Mouse (Mus musculus) monocyte, adult 5-6 weeks (primary cell): ENCODE measurements around the gene Pepd. TPM values are rescaled to one million over a fixed set of nuclear protein-coding genes. Genes with fewer than 3 reads are reported as not detected.
A peak's percentile ranks its signal among the peaks of the same experiment; 100 is the strongest.

ENCODE experiments used
- ATAC-seq: fragments of 153-309, 156-312 bp; replicated peaks from 2 replicates; pipeline ENCODE4 v1.8.0; 2017; ENCODE audit warnings: mild to moderate bottlenecking; ENCODE audit not compliant: low TSS enrichment, insufficient number of reproducible peaks, severe bottlenecking, poor library complexity, low FRiP score
- total RNA-seq: library from RNA; stranded (forward); fragments of 200-1000, 200-491, 200-594 nt; gene quantifications from 3 replicates; pipeline ENCODE4 v1.2.3, GENCODE M21; 2017

Gene Pepd
- total RNA-seq: 41.3 to 56.2 TPM (median 52.8 TPM) in 3 replicates

GRCm38 (mm10) chr7:34911919-34912897 is at the start of gene Pepd:
Pepd (plus strand) TSS chr7:34912379.
- peak; percentile 90 for ATAC-seq

- ATAC-seq: no peak
Observed at GRCm38 (mm10) chr7:34867289-34867688, 44.9 kb upstream of the Pepd start.

DNA sequence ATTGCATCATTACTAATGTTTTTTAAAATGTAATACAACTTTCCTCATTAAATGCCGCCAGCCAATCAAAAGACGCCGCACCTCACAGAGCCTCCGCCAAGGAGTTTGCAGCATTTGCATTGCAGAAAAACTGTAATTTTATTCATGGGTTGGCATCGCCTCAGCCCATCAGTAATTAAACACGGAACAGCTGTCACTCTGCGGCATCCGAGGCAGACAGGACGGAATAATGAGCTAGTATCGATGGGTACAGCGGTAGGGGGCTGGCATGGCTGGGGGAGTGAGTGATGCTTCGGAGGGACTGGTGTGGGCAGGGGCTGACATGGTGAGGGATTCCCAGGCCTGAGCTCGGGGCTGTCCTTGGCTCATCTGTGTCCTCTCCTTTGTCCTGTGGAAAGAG is 42.5 kb upstream of the Pepd start:
- ATAC-seq: no peak

- ATAC-seq: no peak
Observed at GRCm38 (mm10) chr7:34876787-34877186, 35.4 kb upstream of the Pepd start.

- no peak for ATAC-seq
Observed at GRCm38 (mm10) chr7:34877820-34878219, 34.4 kb upstream of the Pepd start.

DNA sequence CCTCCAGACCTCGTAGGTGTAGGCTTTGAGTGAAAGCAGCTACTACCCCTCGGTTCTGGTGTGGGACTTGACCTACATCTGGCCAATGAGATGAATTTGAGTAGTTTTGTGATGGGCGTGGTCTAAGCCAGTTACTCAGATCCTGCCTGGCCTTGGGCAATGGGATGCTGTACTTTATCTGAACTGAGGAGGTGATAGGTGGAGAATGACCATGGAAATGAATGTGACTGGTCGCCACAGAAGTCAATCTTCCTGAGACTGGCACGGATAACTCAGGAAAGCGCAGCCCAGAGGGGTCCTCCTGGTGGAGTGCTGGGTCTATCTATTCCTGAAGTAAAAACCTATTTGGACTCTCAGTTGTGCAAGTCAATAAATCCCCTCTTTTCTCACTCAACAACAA is 23.7 kb upstream of the Pepd start:
- no peak for ATAC-seq

- no peak for ATAC-seq
Observed at GRCm38 (mm10) chr7:34888891-34889290, 23.3 kb upstream of the Pepd start.

DNA sequence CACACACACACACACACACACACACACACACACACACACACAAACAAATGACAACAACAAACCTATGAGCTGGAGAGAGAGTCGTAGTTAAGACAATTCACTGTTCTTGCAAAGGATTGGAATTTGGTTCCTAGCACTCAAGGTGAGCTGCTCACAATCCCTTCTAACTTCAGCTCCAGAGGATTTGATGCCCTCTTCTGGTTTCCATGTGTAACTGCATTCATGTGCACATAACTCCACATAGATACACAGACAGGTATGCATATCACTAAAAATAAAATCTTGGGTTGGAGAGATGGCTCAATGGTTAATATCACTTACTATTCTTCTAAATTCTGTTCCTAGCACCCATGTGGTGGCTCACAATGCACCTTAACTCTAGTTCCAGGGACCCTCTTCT is 19.3 kb upstream of the Pepd start:
- ATAC-seq: no peak

GRCm38 (mm10) chr7:34896461-34896860 is 15.7 kb upstream of the Pepd start:
- ATAC-seq: no peak

DNA sequence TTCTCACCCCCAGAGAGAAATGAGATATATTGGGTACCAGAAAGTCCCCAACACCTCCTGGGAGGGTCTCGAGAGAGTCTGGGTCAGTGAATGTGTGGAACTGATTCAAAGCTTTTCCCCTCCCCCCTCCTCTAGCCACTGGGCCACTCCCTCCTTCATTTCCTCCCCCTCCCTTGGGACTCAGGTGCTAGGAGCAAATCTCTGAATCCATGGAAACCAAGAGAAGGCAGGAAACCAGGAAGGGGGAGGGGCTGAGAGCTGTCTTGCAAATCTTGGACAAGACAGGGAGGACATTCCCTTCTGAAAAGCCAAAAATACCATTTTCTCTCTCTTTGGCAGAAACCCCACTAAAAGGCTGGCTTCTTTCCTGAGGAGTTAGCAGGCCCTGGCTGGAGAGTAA is 15.1 kb upstream of the Pepd start:
- ATAC-seq: no peak

DNA sequence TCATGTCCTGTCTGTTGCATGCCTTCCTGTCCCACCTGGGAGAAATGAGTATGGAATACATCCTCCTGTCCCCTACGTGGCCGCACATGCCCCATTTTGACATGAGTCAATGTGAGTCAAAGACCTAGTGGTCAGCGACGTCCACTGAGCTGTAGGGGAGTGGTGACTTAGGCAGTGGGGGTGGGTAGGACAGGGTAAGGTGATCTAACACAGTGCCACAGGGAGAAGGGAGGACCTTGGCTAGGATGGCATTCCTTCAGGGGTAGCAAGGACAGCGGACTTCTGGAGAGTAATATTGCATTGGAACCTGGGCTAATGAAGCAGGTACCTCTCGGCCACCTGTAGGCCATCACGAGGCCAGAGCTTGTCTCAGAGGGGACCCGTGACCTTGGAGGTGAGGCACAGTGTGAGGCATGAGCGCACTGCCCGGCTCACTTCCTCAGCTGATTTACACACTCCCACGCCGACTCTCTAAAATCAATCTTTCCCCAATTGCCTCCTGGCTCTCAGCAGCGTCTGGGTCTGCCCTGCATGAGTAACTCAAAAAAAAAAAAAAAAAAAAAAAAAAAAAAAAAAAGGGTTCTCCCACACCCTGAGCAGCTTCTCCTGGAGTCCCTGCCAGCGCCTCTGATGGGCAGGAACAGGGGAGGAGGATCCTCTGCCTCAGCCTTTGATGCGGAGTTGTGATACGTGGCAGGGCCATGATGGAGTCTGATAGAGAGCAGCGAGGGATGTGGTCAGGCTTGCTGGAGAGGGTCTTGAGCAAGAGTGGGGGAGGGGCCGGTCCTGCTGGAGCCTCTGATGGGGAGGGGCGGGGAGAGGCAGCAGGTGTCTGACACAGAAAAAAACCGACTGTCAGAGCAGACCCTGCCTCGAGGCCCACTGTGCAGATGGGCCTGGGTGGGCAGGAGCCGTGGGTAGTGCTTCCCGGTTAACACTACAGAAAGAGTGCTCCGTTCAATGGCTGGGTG is 1.8 kb upstream of the Pepd start:
- ATAC-seq: no peak

DNA sequence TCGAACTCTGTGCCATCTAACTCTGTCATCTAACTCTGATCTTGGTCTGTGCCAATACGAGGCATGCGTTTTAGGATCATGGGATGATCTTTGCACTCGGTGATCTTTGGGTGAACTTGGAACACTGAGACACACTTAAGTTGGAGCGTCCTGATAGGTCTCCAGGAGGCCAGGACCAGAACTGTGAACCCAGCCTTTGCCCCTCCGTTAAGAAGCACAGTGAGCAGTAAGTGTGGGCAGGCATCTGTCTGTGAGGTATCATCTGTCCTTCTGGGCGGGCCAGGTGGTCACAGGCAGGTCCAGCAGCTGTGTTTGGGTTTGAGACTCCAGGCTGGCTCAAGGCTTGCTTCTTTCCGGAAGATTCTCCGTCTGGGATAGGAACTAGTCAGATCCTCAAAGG is 1.8 kb downstream of the Pepd start:
- ATAC-seq: no peak

GRCm38 (mm10) chr7:34915555-34915954 is 3.4 kb downstream of the Pepd start:
- no peak for ATAC-seq

DNA sequence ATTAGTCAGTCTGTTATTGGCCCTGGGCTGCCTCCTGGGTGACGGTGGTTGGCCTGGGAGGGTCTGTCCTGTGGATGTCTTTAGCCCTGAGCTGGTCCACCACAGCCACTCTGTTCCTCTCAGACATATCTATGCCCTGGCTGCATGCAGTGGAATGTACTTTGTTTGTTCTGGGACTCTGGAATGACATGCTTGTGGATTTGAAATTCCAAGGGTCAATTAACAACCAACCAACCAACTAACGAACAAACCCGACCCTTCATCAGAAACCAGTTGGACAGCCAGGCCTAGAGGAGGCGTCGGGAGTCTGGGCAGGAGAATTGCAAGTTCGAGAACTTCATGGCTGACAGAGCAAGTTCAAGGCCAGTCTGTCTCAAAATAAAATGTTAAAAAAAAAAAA is 5.4 kb downstream of the Pepd start:
- ATAC-seq: no peak

DNA sequence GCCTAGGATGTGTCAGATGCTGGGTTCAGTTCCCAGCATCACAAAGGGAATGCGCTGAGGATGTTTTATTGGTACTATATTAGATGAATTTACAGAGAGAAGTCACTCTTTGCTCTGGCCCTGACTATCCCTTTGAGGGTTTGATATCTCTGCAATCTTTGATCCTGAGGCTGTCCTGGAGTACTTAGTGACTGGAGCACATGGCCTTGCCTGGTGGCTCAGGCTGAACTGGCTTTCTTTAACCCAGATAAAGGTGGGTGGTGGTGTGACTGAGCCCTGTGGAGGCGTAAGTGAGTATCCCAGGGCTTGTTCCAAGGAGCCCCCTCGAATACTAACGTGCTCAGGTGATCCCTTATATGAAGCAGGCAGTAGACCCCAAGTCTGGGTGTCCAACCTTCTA is 5.8 kb downstream of the Pepd start:
- ATAC-seq: no peak

DNA sequence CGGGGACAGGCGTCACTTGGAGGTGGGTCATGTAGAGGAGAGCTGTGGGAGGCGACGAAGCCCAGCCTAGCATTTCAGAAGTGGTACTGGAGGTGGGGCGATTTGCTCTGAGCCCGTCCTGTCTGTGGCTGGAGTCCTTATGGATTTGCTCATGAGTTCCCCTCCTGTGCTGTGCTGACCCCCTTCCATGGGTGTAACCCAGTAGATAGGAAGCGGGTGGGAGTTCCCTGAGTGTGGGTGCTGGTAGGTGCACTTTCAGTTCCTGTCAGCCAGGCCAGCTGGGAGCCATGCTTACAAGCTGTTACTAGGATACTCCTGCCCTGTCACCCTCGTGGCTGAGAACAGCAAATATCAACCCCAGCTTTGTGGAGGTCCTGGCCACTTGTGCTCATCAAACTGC is 6.2 kb downstream of the Pepd start:
- ATAC-seq: peak; percentile 57; the same call in 1 of the 2 replicates

- no peak for ATAC-seq
Observed at GRCm38 (mm10) chr7:34919054-34919453, 6.9 kb downstream of the Pepd start.

GRCm38 (mm10) chr7:34919809-34920208 is 7.6 kb downstream of the Pepd start:
- peak; percentile 63 for ATAC-seq

GRCm38 (mm10) chr7:34925208-34925607 is 13.0 kb downstream of the Pepd start:
- no peak for ATAC-seq
